Mouse (Mus musculus): Measurements from ENCODE around the gene Adcy2. TPM values are rescaled to one million over a fixed set of nuclear protein-coding genes. Genes with fewer than 3 reads are reported as not detected.

Adcy2 gene
- total and polyA plus RNA-seq, 3 experiments = not detected

DNA sequence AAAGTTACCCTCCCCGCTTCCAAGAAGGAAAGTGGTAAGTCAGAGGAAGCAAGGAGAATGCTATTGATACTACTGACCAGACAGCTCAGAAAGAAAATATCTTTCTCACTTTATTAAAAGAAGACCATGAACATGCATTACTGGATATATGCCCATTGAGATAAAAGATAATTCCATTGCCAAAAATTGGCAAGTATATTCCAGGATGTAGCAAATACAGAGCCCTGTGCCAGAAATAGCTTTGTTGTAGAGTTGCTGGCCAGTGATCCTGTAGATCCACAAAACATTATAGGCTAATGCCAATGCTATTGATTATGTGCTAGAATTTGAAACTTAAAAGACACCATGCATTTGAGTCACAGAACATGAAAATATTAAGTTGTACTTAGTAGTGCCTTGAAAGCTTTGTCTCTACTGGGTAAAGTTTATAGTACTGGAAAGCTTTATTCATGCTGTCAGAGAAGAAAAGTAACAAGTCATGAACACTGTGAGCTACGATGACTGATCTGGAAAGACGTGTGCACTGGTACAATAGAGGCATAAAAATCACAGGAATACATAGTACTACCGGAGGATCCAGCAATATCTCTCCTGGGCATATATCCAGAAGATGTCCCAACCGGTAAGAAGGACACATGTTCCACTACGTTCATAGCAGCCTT is 221.2 kb downstream of the Adcy2 start:
- DNase-seq (ENCODE audit: low read depth, low spot score) = no peak
- Histone ChIP-seq H3K4me3 (ENCODE audit: control insufficient read depth in 1 of 2, insufficient read depth in 1 of 2, low read depth in 2 of 2, low read length in 2 of 2) (no peak overlapping the region), H3K4me1 (ENCODE audit: control insufficient read depth in 1 of 2, insufficient read depth in 2 of 2, low read length in 2 of 2) (no peaks in the 10 kb centered on the region), H3K9me3 (replicated peaks; ENCODE audit: insufficient read depth, low read length) (no peaks in the 10 kb centered on the region), H3K27me3 (ENCODE audit: control insufficient read depth in 1 of 2, insufficient read depth in 2 of 2, low read length in 2 of 2) (no peaks in the 10 kb centered on the region), H3K9ac (ENCODE audit: control insufficient read depth, low read depth, low read length, poor library complexity, severe bottlenecking) (no peak overlapping the region), H3K79me2 (ENCODE audit: control insufficient read depth, insufficient read depth, low read length, poor library complexity) (no peaks in the 10 kb centered on the region), H3K36me3 (ENCODE audit: control insufficient read depth in 1 of 2, insufficient read depth in 2 of 2, low read length in 2 of 2) (no peaks in the 10 kb centered on the region), H3K27ac (ENCODE audit: control insufficient read depth, low read depth, low read length) (no peak overlapping the region)
- TF ChIP-seq EP300 (IDR thresholded peaks at IDR 0.05; ENCODE audit: low read depth in 1 of 2, low read length in 2 of 2) (no peak), ZKSCAN1 (IDR thresholded peaks at IDR 0.05; ENCODE audit: low read depth, low read length) (no peak), MAFK (IDR thresholded peaks at IDR 0.05; ENCODE audit: borderline replicate concordance, low read depth, low read length) (no peak), MAX (IDR thresholded peaks at IDR 0.05; ENCODE audit: low read length) (no peak), UBTF (IDR thresholded peaks at IDR 0.05; ENCODE audit: borderline replicate concordance, insufficient read depth, low read depth, low read length) (no peak), NELFE (IDR thresholded peaks at IDR 0.05; ENCODE audit: low read depth, low read length) (no peak), SIN3A (IDR thresholded peaks at IDR 0.05; ENCODE audit: low read length) (no peak), E2F4 (IDR thresholded peaks at IDR 0.05; ENCODE audit: borderline replicate concordance, low read depth, low read length) (no peak), TBP (IDR thresholded peaks at IDR 0.05; ENCODE audit: low read depth, low read length) (no peak), POLR2A (IDR thresholded peaks at IDR 0.05; ENCODE audit: control insufficient read depth in 1 of 2, insufficient read depth in 1 of 2, low read depth in 1 of 2, low read length in 2 of 2, poor library complexity in 1 of 2) (no peak), CHD2 (IDR thresholded peaks at IDR 0.05; ENCODE audit: low read length) (no peak)

DNA sequence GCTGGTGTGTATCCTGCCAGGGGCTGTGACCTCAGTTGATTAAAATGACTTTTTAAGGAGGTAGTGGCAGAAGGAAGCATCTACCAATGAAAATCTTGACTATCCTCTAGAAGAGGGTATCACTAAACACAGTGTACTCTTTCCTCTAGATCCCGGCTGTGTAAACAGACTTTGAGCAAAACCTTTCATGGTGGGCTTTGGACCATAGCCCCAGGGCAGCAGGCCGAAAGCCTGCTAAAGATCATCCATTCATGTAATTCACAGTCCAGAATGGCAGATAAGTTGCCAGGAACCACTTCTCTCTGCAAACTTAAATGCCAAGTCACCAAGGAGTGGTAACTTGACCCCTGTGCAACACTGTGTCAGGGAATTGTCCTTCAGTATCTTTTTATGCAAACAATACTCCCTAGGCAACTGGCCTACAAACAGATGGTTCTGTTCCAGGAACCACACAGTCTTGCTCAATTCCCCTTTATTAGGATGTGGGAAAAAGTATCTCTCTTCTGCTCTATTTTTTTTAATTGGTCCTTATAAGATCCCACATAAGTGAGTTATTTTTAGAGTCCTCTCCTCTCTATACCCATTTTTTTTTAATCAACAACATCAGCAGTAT is 225.6 kb downstream of the Adcy2 start:
- H3K27me3 ChIP-seq (ENCODE audit: control insufficient read depth in 1 of 2, insufficient read depth in 2 of 2, low read length in 2 of 2) = no peaks in the 10 kb centered on the region
- no peaks in the 10 kb centered on the region for H3K4me1 ChIP-seq (ENCODE audit: control insufficient read depth in 1 of 2, insufficient read depth in 2 of 2, low read length in 2 of 2)
- no peaks in the 10 kb centered on the region for H3K79me2 ChIP-seq (ENCODE audit: control insufficient read depth, insufficient read depth, low read length, poor library complexity)
- H3K4me3 ChIP-seq (ENCODE audit: control insufficient read depth in 1 of 2, insufficient read depth in 1 of 2, low read depth in 2 of 2, low read length in 2 of 2) = no peak overlapping the region
- no peak for TF ChIP-seq CTCF (IDR thresholded peaks at IDR 0.05 in 2 of 3, conservative IDR thresholded peaks at IDR 0.05 in 1 of 3; ENCODE audit: control insufficient read depth in 1 of 3, insufficient read depth in 1 of 3, low read depth in 2 of 3, low read length in 3 of 3, poor library complexity in 1 of 3, severe bottlenecking in 1 of 3)
- TF ChIP-seq POLR2AphosphoS2 (IDR thresholded peaks at IDR 0.05; ENCODE audit: low read length) = no peak
- TF ChIP-seq TAL1 (IDR thresholded peaks at IDR 0.05; ENCODE audit: low read length) = no peak
- TF ChIP-seq ZMIZ1 (IDR thresholded peaks at IDR 0.05; ENCODE audit: low read depth, low read length) = no peak
- no peak for TF ChIP-seq UBTF (IDR thresholded peaks at IDR 0.05; ENCODE audit: borderline replicate concordance, insufficient read depth, low read depth, low read length)
- TF ChIP-seq POLR2A (IDR thresholded peaks at IDR 0.05; ENCODE audit: control insufficient read depth in 1 of 2, insufficient read depth in 1 of 2, low read depth in 1 of 2, low read length in 2 of 2, poor library complexity in 1 of 2) = no peak
- no peak for TF ChIP-seq MAFK (IDR thresholded peaks at IDR 0.05; ENCODE audit: borderline replicate concordance, low read depth, low read length)
- no peak for TF ChIP-seq MAX (IDR thresholded peaks at IDR 0.05; ENCODE audit: low read length)
- no peak for TF ChIP-seq USF1 (IDR thresholded peaks at IDR 0.05; ENCODE audit: low read depth, low read length)
- TF ChIP-seq NELFE (IDR thresholded peaks at IDR 0.05; ENCODE audit: low read depth, low read length) = no peak
- TF ChIP-seq MAZ (IDR thresholded peaks at IDR 0.05; ENCODE audit: low read depth, low read length) = no peak
- no peak for TF ChIP-seq ELF1 (IDR thresholded peaks at IDR 0.05; ENCODE audit: low read depth, low read length)
- TF ChIP-seq KAT2A (conservative IDR thresholded peaks at IDR 0.05; ENCODE audit: low read depth, low read length) = no peak
- no peak for TF ChIP-seq TCF12 (IDR thresholded peaks at IDR 0.05; ENCODE audit: low read depth, low read length)
- TF ChIP-seq E2F4 (IDR thresholded peaks at IDR 0.05; ENCODE audit: borderline replicate concordance, low read depth, low read length) = no peak
- TF ChIP-seq ETS1 (IDR thresholded peaks at IDR 0.05; ENCODE audit: low read depth, low read length) = no peak
- H3K27ac ChIP-seq (ENCODE audit: control insufficient read depth, low read depth, low read length) = no peak overlapping the region
- no peak for DNase-seq (ENCODE audit: low read depth, low spot score)
- H3K36me3 ChIP-seq (ENCODE audit: control insufficient read depth in 1 of 2, insufficient read depth in 2 of 2, low read length in 2 of 2) = no peaks in the 10 kb centered on the region
- H3K9ac ChIP-seq (ENCODE audit: control insufficient read depth, low read depth, low read length, poor library complexity, severe bottlenecking) = no peak overlapping the region
- no peaks in the 10 kb centered on the region for H3K9me3 ChIP-seq (replicated peaks; ENCODE audit: insufficient read depth, low read length)

All from MEL (cell line).